Mouse (Mus musculus) bone marrow macrophage, adult 2 months (primary cell): ENCODE measurements around the gene Prkrip1.

Source experiments
- CTCF ChIP-seq: IDR thresholded peaks from 2 replicates; pipeline ENCODE4 v1.5.1; 2012; ENCODE audit warnings: low read depth, mild to moderate bottlenecking, low read length, moderate library complexity
- POLR2A ChIP-seq: IDR thresholded peaks from 2 replicates; pipeline ENCODE4 v1.6.1; 2012; ENCODE audit warnings: mild to moderate bottlenecking, low read depth, low read length, borderline replicate concordance

GRCm38 (mm10) chr5:136226246-136226876, 27.6 kb upstream of the Prkrip1 start:
- TF ChIP-seq POLR2A (no peak), CTCF (no peak)
